Mouse (Mus musculus) duodenum, adult 2 months (tissue): ENCODE results near the gene Gm28827. TPM values are rescaled to one million over a fixed set of nuclear protein-coding genes. Genes with fewer than 3 reads are reported as not detected.

ENCODE experiments used
- polyA plus RNA-seq: library from polyadenylated mRNA; depleted of rRNA; stranded (reverse); fragments of >200 nt; gene quantifications from 2 replicates; pipeline ENCODE4 v1.2.3, GENCODE M21; 2012; ENCODE audit warnings: low replicate concordance; rRNA removed

Gm28827 gene
- polyA plus RNA-seq = not detected in 2 replicates

GRCm38 (mm10) chrY:83030647-83031046 lies at the start of gene Gm28827:
TSS of gene Gm28827 (plus strand) at chrY:83030947.

